Mouse (Mus musculus) hindbrain, embryonic 16.5 days (tissue): ENCODE measurements around the gene Fermt2. TPM values are rescaled to one million over a fixed set of nuclear protein-coding genes. Genes with fewer than 3 reads are reported as not detected.

Experiments
- ATAC-seq: fragments of 200-750 bp; cut with Nextera tagmentation; 2 replicates; pipeline ENCODE4 v1.8.0; 2017; ENCODE audit warnings: moderate TSS enrichment, moderate library complexity
- H3K27ac ChIP-seq: fragments of 300-500 bp; sonication (generic); 2 replicates; pipeline ENCODE4 v1.5.1; 2014; ENCODE audit warnings: low read depth, mild to moderate bottlenecking, control low read depth, low read length, moderate library complexity
- H3K27me3 ChIP-seq: fragments of 300-500 bp; sonication (generic); replicated peaks from 2 replicates; pipeline ENCODE4 v1.6.1; 2014; ENCODE audit warnings: low read length; ENCODE audit not compliant: control insufficient read depth, insufficient read depth
- H3K36me3 ChIP-seq: fragments of 300-500 bp; sonication (generic); 2 replicates; pipeline ENCODE4 v1.6.1; 2014; ENCODE audit warnings: mild to moderate bottlenecking, low read length, moderate library complexity, mixed read lengths; ENCODE audit not compliant: control insufficient read depth, insufficient read depth
- H3K4me1 ChIP-seq: fragments of 300-500 bp; sonication (generic); 2 replicates; pipeline ENCODE4 v1.6.1; 2014; ENCODE audit warnings: low read depth, low read length; ENCODE audit not compliant: control insufficient read depth, insufficient read depth
- H3K4me2 ChIP-seq: fragments of 300-500 bp; sonication (generic); 2 replicates; pipeline ENCODE4 v1.6.1; 2014; ENCODE audit warnings: mild to moderate bottlenecking, low read length, control low read depth, moderate library complexity
- H3K4me3 ChIP-seq: fragments of 300-500 bp; sonication (generic); 2 replicates; pipeline ENCODE4 v1.5.1; 2014; ENCODE audit warnings: mild to moderate bottlenecking, low read length, control low read depth, moderate library complexity
- H3K9ac ChIP-seq: fragments of 300-500 bp; sonication (generic); 2 replicates; pipeline ENCODE4 v1.6.1; 2014; ENCODE audit warnings: low read depth, mild to moderate bottlenecking, control low read depth, low read length, moderate library complexity
- H3K9me3 ChIP-seq: fragments of 300-500 bp; sonication (generic); 2 replicates; pipeline ENCODE4 v1.6.1; 2014; ENCODE audit warnings: mild to moderate bottlenecking, low read length, moderate library complexity; ENCODE audit not compliant: control insufficient read depth
- WGBS: fragments of 180-500 bp; shearing (Covaris S2); extraction: QIAGEN DNeasy Blood & Tissue Kit; methylation state at CpG from one replicate; pipeline ENCODE4 v1.1.7; 2014; 5-methylcytosine and 5-hydroxymethylcytosine counted together
- polyA plus RNA-seq: library from polyadenylated mRNA; unstranded; fragments of >200 nt; fragmentation: Nextera tagmentation; extraction: Ambion mirVana; gene quantifications from 2 replicates; pipeline ENCODE4 v1.2.1, GENCODE M21; 2015

Fermt2 gene
- polyA plus RNA-seq, 1 experiment from 2014 or later, result 77.0 TPM

GRCm38 (mm10) chr14:45452148-45452547 lies 77.8 kb downstream of the Fermt2 start:
- H3K9me3 ChIP-seq, result no peaks in the 10 kb centered on the region

DNA sequence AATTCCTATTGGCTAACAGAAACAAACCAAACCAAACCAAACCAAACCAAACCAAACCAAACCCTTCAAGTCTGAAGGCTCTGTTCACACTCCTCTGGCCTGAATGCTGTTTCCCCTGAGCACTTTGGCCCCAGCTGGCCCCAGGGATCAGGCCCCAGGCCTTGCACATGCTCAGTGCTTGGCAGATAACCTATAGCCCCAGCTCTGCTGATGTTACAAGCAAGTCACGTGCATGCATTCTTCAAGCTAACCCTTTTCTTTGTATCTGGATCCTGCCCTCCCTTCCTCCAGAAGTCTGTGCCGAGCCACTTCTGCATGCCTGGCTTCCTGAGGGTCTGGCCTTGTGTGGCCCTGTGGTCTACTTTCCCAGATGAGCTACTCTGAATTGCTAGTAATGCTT lies 78.8 kb downstream of the Fermt2 start:
- Histone ChIP-seq H3K27me3 (no peaks in the 10 kb centered on the region), H3K27ac (no peak overlapping the region), H3K4me1 (peaks cover 6% of the 10 kb centered on the region; the same call in 1 of the 2 replicates), H3K9ac (no peak overlapping the region), H3K36me3 (no peaks in the 10 kb centered on the region), H3K4me2 (no peak overlapping the region), H3K9me3 (no peaks in the 10 kb centered on the region), H3K4me3 (no peak overlapping the region)
- 25% methylated on average over 2 of the region's 2 CpGs for WGBS
- 0 out of 2 replicates have a peak, but pooled peaks have one; percentile 15 for ATAC-seq

More at GRCm38 (mm10) chr14:45452148-45452547, 77.8 kb downstream of the Fermt2 start:
- 43% methylated on average over 4 of the region's 4 CpGs for WGBS
- Histone ChIP-seq H3K27me3 (no peaks in the 10 kb centered on the region), H3K9ac (no peak overlapping the region), H3K36me3 (no peaks in the 10 kb centered on the region), H3K4me3 (no peak overlapping the region), H3K27ac (no peak overlapping the region), H3K4me1 (peaks cover 10% of the 10 kb centered on the region; the same call in 1 of the 2 replicates), H3K4me2 (no peak overlapping the region)
- ATAC-seq, result no peak

DNA sequence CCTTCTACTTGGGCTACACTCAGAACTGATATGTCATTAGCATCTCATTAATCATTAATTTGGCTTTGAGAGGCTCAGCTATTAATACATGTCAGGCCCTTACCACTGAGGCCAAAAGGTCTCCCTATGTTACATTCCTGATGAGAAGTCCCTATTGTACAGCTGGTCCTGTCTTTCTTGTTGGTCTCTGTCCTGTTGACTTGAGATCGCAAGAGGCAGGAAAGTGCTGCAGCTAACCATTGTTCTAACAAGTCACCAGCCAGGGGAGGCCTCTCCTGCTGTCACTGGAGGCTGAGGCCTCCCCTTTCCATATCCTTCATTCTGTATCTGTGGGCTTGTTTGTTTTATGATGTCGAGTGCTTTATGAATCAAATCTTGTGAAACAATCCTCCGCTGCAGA lies 83.1 kb downstream of the Fermt2 start:
- ATAC-seq, result no peak

GRCm38 (mm10) chr14:45445445-45445844 lies 84.5 kb downstream of the Fermt2 start:
- no peak overlapping the region for H3K9ac ChIP-seq
- 73% methylated on average over 12 of the region's 12 CpGs for WGBS
- H3K4me3 ChIP-seq, result no peak overlapping the region
- H3K4me1 ChIP-seq, result no peaks in the 10 kb centered on the region
- no peaks in the 10 kb centered on the region for H3K27me3 ChIP-seq
- no peaks in the 10 kb centered on the region for H3K9me3 ChIP-seq
- no peak overlapping the region for H3K27ac ChIP-seq
- no peak for ATAC-seq
- no peaks in the 10 kb centered on the region for H3K36me3 ChIP-seq
- H3K4me2 ChIP-seq, result no peak overlapping the region

More for the DNA sequence above, 83.1 kb downstream of the Fermt2 start:
- Histone ChIP-seq H3K27ac (no peak overlapping the region), H3K27me3 (no peaks in the 10 kb centered on the region), H3K4me3 (no peak overlapping the region), H3K9me3 (no peaks in the 10 kb centered on the region), H3K36me3 (no peaks in the 10 kb centered on the region), H3K4me2 (no peak overlapping the region), H3K4me1 (no peaks in the 10 kb centered on the region), H3K9ac (no peak overlapping the region)
- 52% methylated on average over 3 of the region's 3 CpGs for WGBS

DNA sequence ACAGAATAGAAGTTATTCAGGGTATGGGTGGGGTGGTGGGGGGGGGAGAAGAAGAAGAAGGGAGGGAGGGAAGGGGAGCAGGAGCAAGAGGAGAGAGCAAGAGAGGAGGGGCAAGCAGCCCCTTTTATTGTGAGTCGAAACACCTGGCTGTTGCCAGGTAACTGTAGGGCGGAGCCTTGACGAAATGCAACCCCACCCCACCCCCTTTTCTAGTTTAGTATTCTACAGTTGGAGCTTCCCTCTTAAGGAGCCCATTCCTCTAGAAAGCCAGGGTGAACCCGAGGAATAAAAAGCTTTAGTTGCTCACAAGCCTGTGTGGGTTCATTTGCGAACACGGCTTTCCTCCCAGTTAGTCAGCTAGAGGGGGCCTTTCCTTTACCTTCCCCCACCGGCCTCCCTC lies 85.0 kb downstream of the Fermt2 start:
- no peaks in the 10 kb centered on the region for H3K36me3 ChIP-seq
- no peaks in the 10 kb centered on the region for H3K4me1 ChIP-seq
- H3K9me3 ChIP-seq, result no peaks in the 10 kb centered on the region
- no peak overlapping the region for H3K4me2 ChIP-seq
- H3K27me3 ChIP-seq, result no peaks in the 10 kb centered on the region
- no peak for ATAC-seq
- H3K4me3 ChIP-seq, result no peak overlapping the region
- H3K9ac ChIP-seq, result no peak overlapping the region
- H3K27ac ChIP-seq, result no peak overlapping the region
- WGBS, result 48% methylated on average over 7 of the region's 7 CpGs

GRCm38 (mm10) chr14:45442781-45443560 lies 86.9 kb downstream of the Fermt2 start:
- Histone ChIP-seq H3K27ac (no peak overlapping the region), H3K4me3 (no peak overlapping the region), H3K4me2 (no peak overlapping the region), H3K9ac (no peak overlapping the region), H3K9me3 (no peaks in the 10 kb centered on the region), H3K36me3 (no peaks in the 10 kb centered on the region), H3K27me3 (no peaks in the 10 kb centered on the region), H3K4me1 (no peaks in the 10 kb centered on the region)
- no peak for ATAC-seq
- 70% methylated on average over 12 of the region's 12 CpGs for WGBS

DNA sequence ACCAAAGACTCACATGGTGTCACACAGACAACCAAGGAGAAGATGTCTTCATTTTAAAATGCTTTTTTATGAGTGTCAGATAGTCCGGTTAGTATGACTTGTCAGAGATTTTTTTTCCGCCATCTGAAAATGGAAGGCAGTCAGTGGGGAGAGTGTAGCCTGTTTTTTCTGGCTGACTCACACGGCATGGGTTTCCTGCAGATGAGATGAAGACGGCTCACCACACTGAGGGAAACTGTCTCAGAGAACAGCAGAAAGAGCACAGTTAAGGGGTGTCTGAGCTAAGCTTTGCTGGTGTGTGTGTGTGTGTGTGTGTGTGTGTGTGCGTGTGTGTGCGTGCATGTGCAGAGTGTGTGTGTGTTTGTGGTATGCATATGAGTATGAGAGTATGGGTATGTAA lies 88.6 kb downstream of the Fermt2 start:
- no peaks in the 10 kb centered on the region for H3K4me1 ChIP-seq
- no peak overlapping the region for H3K4me2 ChIP-seq
- no peak overlapping the region for H3K4me3 ChIP-seq
- H3K27ac ChIP-seq, result no peak overlapping the region
- 71% methylated on average over 6 of the region's 6 CpGs for WGBS
- H3K9me3 ChIP-seq, result no peaks in the 10 kb centered on the region
- H3K27me3 ChIP-seq, result no peaks in the 10 kb centered on the region
- ATAC-seq, result peak; percentile 41; the same call in 1 of the 2 replicates
- no peaks in the 10 kb centered on the region for H3K36me3 ChIP-seq
- H3K9ac ChIP-seq, result no peak overlapping the region

- ATAC-seq, result no peak
- 76% methylated on average over 9 of the region's 9 CpGs for WGBS
- Histone ChIP-seq H3K4me3 (no peak overlapping the region), H3K9me3 (no peaks in the 10 kb centered on the region), H3K4me1 (no peaks in the 10 kb centered on the region), H3K9ac (no peak overlapping the region), H3K27ac (no peak overlapping the region), H3K4me2 (no peak overlapping the region), H3K36me3 (no peaks in the 10 kb centered on the region), H3K27me3 (no peaks in the 10 kb centered on the region)
Measured at GRCm38 (mm10) chr14:45439387-45439786, 90.5 kb downstream of the Fermt2 start.

DNA sequence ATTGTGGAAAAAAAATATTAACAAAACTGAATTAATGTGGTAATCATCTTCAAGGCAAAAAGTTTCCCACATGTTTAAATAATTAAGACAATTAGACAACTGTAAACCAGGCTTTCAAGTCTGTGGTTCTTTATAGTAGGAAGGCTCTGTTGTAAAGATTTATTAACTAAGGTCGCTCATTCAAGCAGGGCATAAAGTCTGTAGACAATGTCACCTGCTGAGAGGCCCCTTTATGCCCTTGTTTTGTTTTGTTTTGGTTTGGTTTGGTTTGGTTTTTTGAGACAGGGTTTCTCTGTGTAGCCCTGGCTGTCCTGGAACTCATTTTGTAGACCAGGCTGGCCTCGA lies 91.0 kb downstream of the Fermt2 start:
- ATAC-seq, result no peak
- H3K4me1 ChIP-seq, result no peaks in the 10 kb centered on the region
- 69% methylated on average over 2 of the region's 2 CpGs for WGBS
- H3K4me3 ChIP-seq, result no peak overlapping the region
- no peaks in the 10 kb centered on the region for H3K36me3 ChIP-seq
- H3K27me3 ChIP-seq, result no peaks in the 10 kb centered on the region
- no peaks in the 10 kb centered on the region for H3K9me3 ChIP-seq
- no peak overlapping the region for H3K9ac ChIP-seq
- H3K27ac ChIP-seq, result no peak overlapping the region
- H3K4me2 ChIP-seq, result no peak overlapping the region
